Mouse (Mus musculus) brain, embryonic 14.5 days (tissue): ENCODE results near the gene Neurl1a.

ENCODE experiments used
- CTCF ChIP-seq: fragments of 200-500 bp; IDR thresholded peaks from 2 replicates; pipeline ENCODE4 v1.5.1; 2012; ENCODE audit warnings: inconsistent platforms, mild to moderate bottlenecking, moderate library complexity, borderline replicate concordance; ENCODE audit not compliant: insufficient read depth, insufficient read length; ENCODE audit errors: extremely low read depth
- POLR2A ChIP-seq: fragments of 200-500 bp; IDR thresholded peaks from 2 replicates; pipeline ENCODE4 v1.6.1; 2012; ENCODE audit warnings: mild to moderate bottlenecking, inconsistent platforms, borderline replicate concordance; ENCODE audit not compliant: poor library complexity, insufficient read depth, insufficient read length, severe bottlenecking; ENCODE audit errors: extremely low read depth

GRCm38 (mm10) chr19:47247791-47248190 lies 69.2 kb downstream of the Neurl1a start:
- TF ChIP-seq CTCF: no peak
- TF ChIP-seq POLR2A: no peak
